Mouse (Mus musculus) embryonic facial prominence, embryonic 11.5 days (tissue): ENCODE results near the gene Rasa3. TPM values are rescaled to one million over a fixed set of nuclear protein-coding genes. Genes with fewer than 3 reads are reported as not detected.

Experiments used
- ATAC-seq: fragments of 200-750 bp; cut with Nextera tagmentation; replicated peaks from 2 replicates; pipeline ENCODE4 v1.8.0; 2017; ENCODE audit warnings: low read depth; ENCODE audit not compliant: insufficient number of reproducible peaks, low FRiP score, low TSS enrichment
- DNase-seq: peaks from one replicate; pipeline ENCODE4 v3.0.0-alpha.2; 2015; ENCODE audit warnings: low spot score
- H3K27ac ChIP-seq: fragments of 300-500 bp; sonication (generic); replicated peaks from 2 replicates; pipeline ENCODE4 v1.5.1; 2014; ENCODE audit warnings: mild to moderate bottlenecking, low read depth, low read length, control low read depth
- H3K27me3 ChIP-seq: fragments of 300-500 bp; sonication (generic); 2 replicates; pipeline ENCODE4 v1.6.1; 2014; ENCODE audit warnings: mild to moderate bottlenecking, low read length, moderate library complexity, mixed read lengths; ENCODE audit not compliant: control insufficient read depth, insufficient read depth
- H3K36me3 ChIP-seq: fragments of 300-500 bp; sonication (generic); replicated peaks from 2 replicates; pipeline ENCODE4 v1.6.1; 2014; ENCODE audit warnings: low read depth, mild to moderate bottlenecking, low read length, moderate library complexity, mixed read lengths; ENCODE audit not compliant: control insufficient read depth, insufficient read depth
- H3K4me1 ChIP-seq: fragments of 300-500 bp; sonication (generic); 2 replicates; pipeline ENCODE4 v1.6.1; 2014; ENCODE audit warnings: low read length, mixed read lengths; ENCODE audit not compliant: control insufficient read depth, insufficient read depth
- H3K4me2 ChIP-seq: fragments of 300-500 bp; sonication (generic); 2 replicates; pipeline ENCODE4 v1.6.1; 2014; ENCODE audit warnings: low read depth, mild to moderate bottlenecking, control low read depth, low read length, moderate library complexity
- H3K4me3 ChIP-seq: fragments of 300-500 bp; sonication (generic); 2 replicates; pipeline ENCODE4 v1.5.1; 2014; ENCODE audit warnings: low read depth, low read length, control low read depth
- H3K9ac ChIP-seq: fragments of 300-500 bp; sonication (generic); replicated peaks from 2 replicates; pipeline ENCODE4 v1.6.1; 2014; ENCODE audit warnings: mild to moderate bottlenecking, control low read depth, low read length
- H3K9me3 ChIP-seq: fragments of 300-500 bp; sonication (generic); replicated peaks from 2 replicates; pipeline ENCODE4 v1.6.1; 2016; ENCODE audit warnings: mild to moderate bottlenecking, low read length, inconsistent platforms, mixed read lengths; ENCODE audit not compliant: control insufficient read depth
- WGBS: fragments of 180-500 bp; shearing (Covaris S2); extraction: QIAGEN DNeasy Blood & Tissue Kit; methylation state at CpG from one replicate; pipeline ENCODE4 v1.1.7; 2014; 5-methylcytosine and 5-hydroxymethylcytosine counted together
- polyA plus RNA-seq: library from polyadenylated mRNA; unstranded; fragments of >200 nt; fragmentation: Nextera tagmentation; extraction: Ambion mirVana; gene quantifications from 2 replicates; pipeline ENCODE4 v1.2.1, GENCODE M21; 2014

Rasa3 gene
- polyA plus RNA-seq, 1 experiment from 2014 or later, result 21.8 TPM

GRCm38 (mm10) chr8:13593340-13593739, 84.1 kb downstream of the Rasa3 start:
- H3K9me3 ChIP-seq, result no peaks in the 10 kb centered on the region
- H3K4me2 ChIP-seq, result no peak overlapping the region
- 85% methylated on average over 8 of the region's 8 CpGs for whole genome bisulfite sequencing
- H3K4me1 ChIP-seq, result no peaks in the 10 kb centered on the region
- H3K36me3 ChIP-seq, result no peaks in the 10 kb centered on the region
- no peaks in the 10 kb centered on the region for H3K27me3 ChIP-seq
- no peak for ATAC-seq
- DNase-seq, result no peak
- no peak overlapping the region for H3K4me3 ChIP-seq
- no peak overlapping the region for H3K27ac ChIP-seq
- no peak overlapping the region for H3K9ac ChIP-seq

DNA sequence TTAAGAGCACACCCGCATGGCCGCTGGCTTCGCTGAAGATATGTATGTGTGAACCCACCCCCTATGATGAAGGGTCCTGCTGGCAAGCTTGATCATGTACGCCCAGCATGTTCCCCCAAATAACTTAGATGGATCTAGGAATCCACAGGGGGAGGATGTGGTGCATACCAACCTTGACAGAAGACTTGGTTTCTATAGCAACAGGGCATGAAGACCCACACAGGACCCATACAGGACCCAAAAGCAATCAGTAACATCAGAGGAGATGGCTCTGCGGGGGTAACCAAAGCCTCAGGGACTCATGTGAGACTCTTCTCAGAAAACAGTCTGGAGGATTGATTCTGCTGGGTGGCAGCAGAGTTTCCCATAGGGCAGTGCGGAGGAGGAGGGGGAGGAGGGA, 86.2 kb downstream of the Rasa3 start:
- Histone ChIP-seq H3K36me3 (no peaks in the 10 kb centered on the region), H3K9me3 (no peaks in the 10 kb centered on the region), H3K4me1 (no peaks in the 10 kb centered on the region), H3K27me3 (no peaks in the 10 kb centered on the region), H3K9ac (no peak overlapping the region), H3K27ac (no peak overlapping the region), H3K4me2 (no peak overlapping the region), H3K4me3 (no peak overlapping the region)
- no peak for ATAC-seq
- 87% methylated on average over 5 of the region's 6 CpGs for WGBS
- DNase-seq, result no peak

- DNase-seq, result no peak
- Histone ChIP-seq H3K9me3 (no peaks in the 10 kb centered on the region), H3K27ac (no peak overlapping the region), H3K4me2 (no peak overlapping the region), H3K9ac (no peak overlapping the region), H3K27me3 (no peaks in the 10 kb centered on the region), H3K4me3 (no peak overlapping the region), H3K36me3 (no peaks in the 10 kb centered on the region), H3K4me1 (no peaks in the 10 kb centered on the region)
- ATAC-seq, result no peak
- WGBS, result 83% methylated on average over 6 of the region's 6 CpGs
These were observed 88.3 kb downstream of the Rasa3 start for GRCm38 (mm10) chr8:13589071-13589470.

GRCm38 (mm10) chr8:13584652-13585051, 92.8 kb downstream of the Rasa3 start:
- H3K4me1 ChIP-seq, result no peaks in the 10 kb centered on the region
- no peak overlapping the region for H3K9ac ChIP-seq
- ATAC-seq, result no peak
- H3K4me2 ChIP-seq, result no peak overlapping the region
- no peak overlapping the region for H3K27ac ChIP-seq
- DNase-seq, result no peak
- WGBS, result 77% methylated on average over 8 of the region's 8 CpGs
- no peaks in the 10 kb centered on the region for H3K27me3 ChIP-seq
- H3K36me3 ChIP-seq, result no peaks in the 10 kb centered on the region; the same call in 1 of the 2 replicates
- H3K4me3 ChIP-seq, result no peak overlapping the region
- no peaks in the 10 kb centered on the region for H3K9me3 ChIP-seq

DNA sequence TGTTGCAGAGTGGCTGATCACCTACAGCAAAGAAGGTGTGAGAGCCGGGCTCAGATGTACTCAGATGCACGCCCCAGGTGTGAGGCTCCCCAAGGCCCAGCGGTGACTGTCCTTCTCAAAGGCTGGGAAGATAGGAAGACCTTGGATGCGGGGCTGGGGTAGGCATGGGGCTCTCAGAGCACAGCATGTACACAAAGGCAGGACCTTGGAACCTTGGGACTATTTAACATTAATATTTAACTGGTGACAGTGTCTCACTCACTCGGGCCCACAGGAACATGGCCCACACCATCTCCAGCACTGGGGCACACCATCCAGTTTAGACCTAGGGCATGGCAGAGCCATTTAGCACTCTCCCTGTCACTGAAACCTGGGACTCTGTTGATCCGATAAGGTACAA, 99.5 kb downstream of the Rasa3 start:
- H3K36me3 ChIP-seq, result no peaks in the 10 kb centered on the region; the same call in 1 of the 2 replicates
- no peak overlapping the region for H3K27ac ChIP-seq
- no peaks in the 10 kb centered on the region for H3K4me1 ChIP-seq
- ATAC-seq (no peak), DNase-seq (no peak)
- H3K4me2 ChIP-seq, result no peak overlapping the region
- no peak overlapping the region for H3K9ac ChIP-seq
- H3K27me3 ChIP-seq, result no peaks in the 10 kb centered on the region
- no peak overlapping the region for H3K4me3 ChIP-seq
- no peaks in the 10 kb centered on the region for H3K9me3 ChIP-seq
- WGBS, result 88% methylated on average over 6 of the region's 6 CpGs

- 89% methylated on average over 11 of the region's 11 CpGs for WGBS
- DNase-seq, result no peak
- ATAC-seq, result no peak
- Histone ChIP-seq H3K4me1 (no peaks in the 10 kb centered on the region), H3K4me3 (no peak overlapping the region), H3K36me3 (no peaks in the 10 kb centered on the region), H3K9ac (no peak overlapping the region), H3K9me3 (no peaks in the 10 kb centered on the region), H3K4me2 (no peak overlapping the region), H3K27me3 (no peaks in the 10 kb centered on the region), H3K27ac (no peak overlapping the region)
These were observed 105.4 kb downstream of the Rasa3 start for GRCm38 (mm10) chr8:13571999-13572398.

DNA sequence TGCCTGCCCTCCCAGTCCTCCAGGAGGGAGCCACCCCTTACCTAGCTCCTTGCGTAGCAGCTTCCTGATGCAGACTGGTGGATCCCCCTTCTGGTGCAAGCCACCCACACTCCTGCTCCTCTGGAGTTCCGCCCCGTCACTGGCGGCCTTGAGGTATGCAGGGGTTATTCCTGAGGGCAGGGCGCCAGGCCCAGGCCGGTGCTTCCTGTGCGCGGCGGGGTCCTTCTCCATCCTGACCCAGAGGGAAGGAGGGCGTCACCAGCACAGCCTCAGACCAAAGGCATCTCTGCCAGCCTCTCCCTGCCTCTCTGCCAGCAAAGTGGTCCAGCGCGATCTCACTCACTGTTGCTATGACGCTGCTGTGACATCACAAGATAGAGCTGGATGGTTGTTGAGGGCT, 115.3 kb downstream of the Rasa3 start, which contains the start of gene 1700029H14Rik:
TSS of gene 1700029H14Rik (minus strand) at position 344 of the 400 bp plus-strand sequence.
- no peaks in the 10 kb centered on the region for H3K27me3 ChIP-seq
- H3K9me3 ChIP-seq, result no peaks in the 10 kb centered on the region
- no peaks in the 10 kb centered on the region for H3K36me3 ChIP-seq
- 26% methylated on average over 13 of the region's 13 CpGs for WGBS
- no peaks in the 10 kb centered on the region for H3K4me1 ChIP-seq
- H3K4me2 ChIP-seq, result no peak within 1 kb of the TSS
- no peak within 1 kb of the TSS for H3K4me3 ChIP-seq
- H3K27ac ChIP-seq, result no peak within 1 kb of the TSS
- DNase-seq, result no peak
- H3K9ac ChIP-seq, result no peak within 1 kb of the TSS
- no peak for ATAC-seq

DNA sequence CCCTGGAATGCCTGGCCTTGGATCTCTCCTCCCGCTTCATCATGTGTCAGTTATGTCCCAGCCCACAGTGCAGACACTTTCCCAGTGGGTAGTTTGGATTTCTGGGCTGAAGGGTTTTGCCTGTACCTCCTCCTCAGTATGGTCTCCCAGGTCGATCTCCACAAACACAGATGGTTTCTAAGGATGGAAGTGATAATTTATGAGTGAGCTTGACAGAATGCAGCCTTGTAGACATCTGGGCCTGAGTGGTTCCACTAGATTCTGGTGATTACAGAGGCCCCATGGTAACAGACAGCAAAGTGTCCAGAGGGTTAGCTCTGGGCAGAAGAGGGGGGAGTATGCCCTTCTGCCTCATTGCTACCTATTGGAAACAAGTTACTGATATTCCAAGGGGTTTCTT, 119.9 kb downstream of the Rasa3 start:
- Histone ChIP-seq H3K36me3 (no peaks in the 10 kb centered on the region), H3K27ac (no peak overlapping the region), H3K4me3 (no peak overlapping the region), H3K9ac (no peak overlapping the region), H3K4me1 (no peaks in the 10 kb centered on the region), H3K27me3 (no peaks in the 10 kb centered on the region), H3K4me2 (no peak overlapping the region), H3K9me3 (no peaks in the 10 kb centered on the region)
- 82% methylated on average over 2 of the region's 2 CpGs for WGBS
- ATAC-seq, result no peak
- DNase-seq, result no peak

DNA sequence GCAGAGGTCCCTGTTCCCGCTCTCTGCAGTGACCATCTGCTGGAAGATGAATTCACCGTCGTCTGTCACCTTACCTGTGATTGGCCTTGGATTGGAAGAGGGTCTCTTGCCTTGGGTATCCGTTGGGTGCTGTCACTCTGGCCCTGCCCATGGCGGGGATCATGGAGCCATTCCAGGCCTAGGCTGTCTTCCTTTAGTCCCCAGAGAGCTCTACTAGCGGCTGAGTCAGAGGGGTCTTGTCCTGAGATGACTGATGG, 125.9 kb downstream of the Rasa3 start:
- Histone ChIP-seq H3K4me2 (no peak overlapping the region), H3K4me1 (no peaks in the 10 kb centered on the region), H3K9me3 (no peaks in the 10 kb centered on the region), H3K4me3 (no peak overlapping the region), H3K27ac (no peak overlapping the region), H3K9ac (no peak overlapping the region), H3K36me3 (no peaks in the 10 kb centered on the region), H3K27me3 (no peaks in the 10 kb centered on the region)
- no peak for ATAC-seq
- 94% methylated on average over 6 of the region's 6 CpGs for WGBS
- no peak for DNase-seq
